Mouse (Mus musculus) layer of hippocampus, postnatal 10 days (tissue): ENCODE data around the gene Crim1. TPM values are rescaled to one million over a fixed set of nuclear protein-coding genes. Genes with fewer than 3 reads are reported as not detected.

Source experiments
- DNase-seq, 2 experiments: peaks; one replicate each; pipeline ENCODE4 v3.0.0; 2021; ENCODE audit warnings: low spot score in 2 of 2
- total RNA-seq, 2 experiments: library from RNA; stranded (reverse); gene quantifications; 2 replicates each; pipeline ENCODE4 v1.2.3; 2021

Crim1 gene
- total RNA-seq, 2 experiments from 2014 or later, result 96.7 to 108 TPM

- DNase-seq, result no peak
These were observed 81.1 kb downstream of the Crim1 start for GRCm38 (mm10) chr17:78280991-78281712.

- no peak for DNase-seq
These were observed 83.4 kb downstream of the Crim1 start for GRCm38 (mm10) chr17:78283271-78283992.

- DNase-seq, result no peak
These were observed 86.0 kb downstream of the Crim1 start for GRCm38 (mm10) chr17:78286021-78286420.

GRCm38 (mm10) chr17:78287391-78287790, 87.3 kb downstream of the Crim1 start:
- DNase-seq, result no peak

- DNase-seq, result no peak
These were observed 90.3 kb downstream of the Crim1 start for GRCm38 (mm10) chr17:78290153-78290876.

- no peak for DNase-seq
These were observed 91.0 kb downstream of the Crim1 start for GRCm38 (mm10) chr17:78291030-78291429.

GRCm38 (mm10) chr17:78292301-78292700, 92.3 kb downstream of the Crim1 start:
- DNase-seq, result no peak

GRCm38 (mm10) chr17:78292827-78293488, 92.9 kb downstream of the Crim1 start:
- no peak for DNase-seq

GRCm38 (mm10) chr17:78295979-78296378, 95.9 kb downstream of the Crim1 start:
- DNase-seq, result no peak

GRCm38 (mm10) chr17:78298140-78298539, 98.1 kb downstream of the Crim1 start:
- no peak for DNase-seq

- no peak for DNase-seq
These were observed 99.0 kb downstream of the Crim1 start for GRCm38 (mm10) chr17:78298967-78299540.

GRCm38 (mm10) chr17:78303053-78303452, 103.0 kb downstream of the Crim1 start:
- DNase-seq, result no peak

- DNase-seq, result no peak
These were observed 104.0 kb downstream of the Crim1 start for GRCm38 (mm10) chr17:78304059-78304458.

GRCm38 (mm10) chr17:78306434-78306833, 106.4 kb downstream of the Crim1 start:
- no peak for DNase-seq

- no peak for DNase-seq
These were observed 108.2 kb downstream of the Crim1 start for GRCm38 (mm10) chr17:78308221-78308620.

- DNase-seq, result peak; percentile 24 to 43
These were observed 113.0 kb downstream of the Crim1 start for GRCm38 (mm10) chr17:78313006-78313405.

GRCm38 (mm10) chr17:78313612-78314011, 113.6 kb downstream of the Crim1 start:
- no peak for DNase-seq

- no peak for DNase-seq
These were observed 115.6 kb downstream of the Crim1 start for GRCm38 (mm10) chr17:78315659-78316058.

- DNase-seq, result no peak
These were observed 117.3 kb downstream of the Crim1 start for GRCm38 (mm10) chr17:78317381-78317780.

- no peak for DNase-seq
These were observed 118.8 kb downstream of the Crim1 start for GRCm38 (mm10) chr17:78318810-78319209.

GRCm38 (mm10) chr17:78321216-78321835, 121.3 kb downstream of the Crim1 start:
- DNase-seq, result no peak
